Mouse (Mus musculus) midbrain, embryonic 12.5 days (tissue): ENCODE results near the gene Slc31a1. TPM values are rescaled to one million over a fixed set of nuclear protein-coding genes. Genes with fewer than 3 reads are reported as not detected.

ENCODE experiments used
- ATAC-seq: fragments of 200-750 bp; cut with Nextera tagmentation; 2 replicates; pipeline ENCODE4 v1.8.0; 2017; ENCODE audit warnings: low read depth, moderate TSS enrichment, moderate library complexity; ENCODE audit not compliant: low FRiP score
- H3K27ac ChIP-seq: fragments of 300-500 bp; sonication (generic); replicated peaks from 2 replicates; pipeline ENCODE4 v1.5.1; 2016; ENCODE audit warnings: mild to moderate bottlenecking
- H3K27me3 ChIP-seq: fragments of 300-500 bp; sonication (generic); 2 replicates; pipeline ENCODE4 v1.6.1; 2016; ENCODE audit warnings: mild to moderate bottlenecking
- H3K36me3 ChIP-seq: fragments of 300-500 bp; sonication (generic); 2 replicates; pipeline ENCODE4 v1.6.1; 2016
- H3K4me1 ChIP-seq: fragments of 300-500 bp; sonication (generic); 2 replicates; pipeline ENCODE4 v1.6.1; 2016
- H3K4me2 ChIP-seq: fragments of 300-500 bp; sonication (generic); replicated peaks from 2 replicates; pipeline ENCODE4 v1.6.1; 2016; ENCODE audit warnings: mild to moderate bottlenecking, moderate library complexity
- H3K4me3 ChIP-seq: fragments of 300-500 bp; sonication (generic); 2 replicates; pipeline ENCODE4 v1.5.1; 2016; ENCODE audit warnings: mild to moderate bottlenecking
- H3K9ac ChIP-seq: fragments of 300-500 bp; sonication (generic); replicated peaks from 2 replicates; pipeline ENCODE4 v1.6.1; 2016; ENCODE audit warnings: mild to moderate bottlenecking, moderate library complexity
- H3K9me3 ChIP-seq: fragments of 300-500 bp; sonication (generic); 2 replicates; pipeline ENCODE4 v1.6.1; 2016; ENCODE audit warnings: mild to moderate bottlenecking
- WGBS: fragments of 180-500 bp; shearing (Covaris S2); methylation state at CpG from one replicate; pipeline ENCODE4 v1.1.7; 2016; 5-methylcytosine and 5-hydroxymethylcytosine counted together
- polyA plus RNA-seq: library from polyadenylated mRNA; unstranded; fragments of >200 nt; fragmentation: Nextera tagmentation; extraction: Ambion mirVana; gene quantifications from 2 replicates; pipeline ENCODE4 v1.2.1, GENCODE M21; 2016

The Slc31a1 gene
- polyA plus RNA-seq, 1 experiment from 2014 or later = 48.1 TPM

- 88% methylated on average over 2 of the region's 2 CpGs for WGBS
- no peak overlapping the region for H3K27ac ChIP-seq
- 0 out of 2 replicates have a peak overlapping the region, but pooled peaks have one; percentile 85 for H3K4me3 ChIP-seq
- no peaks in the 10 kb centered on the region for H3K27me3 ChIP-seq
- peaks cover 25% of the 10 kb centered on the region for H3K4me1 ChIP-seq
- H3K9ac ChIP-seq = peak overlapping the region; percentile 31; the same call in 1 of the 2 replicates
- no peak for ATAC-seq
- peaks cover 40% of the 10 kb centered on the region for H3K36me3 ChIP-seq
- no peaks in the 10 kb centered on the region for H3K9me3 ChIP-seq
- H3K4me2 ChIP-seq = peak overlapping the region; percentile 62
Measured at GRCm38 (mm10) chr4:62410325-62410724, 49.8 kb downstream of the Slc31a1 start.

- no peaks in the 10 kb centered on the region for H3K9me3 ChIP-seq
- H3K9ac ChIP-seq = no peak overlapping the region
- peaks cover 19% of the 10 kb centered on the region for H3K4me1 ChIP-seq
- H3K4me2 ChIP-seq = no peak overlapping the region
- 96% methylated on average over 10 of the region's 10 CpGs for WGBS
- H3K36me3 ChIP-seq = peaks cover 53% of the 10 kb centered on the region
- no peak for ATAC-seq
- H3K27ac ChIP-seq = no peak overlapping the region
- H3K27me3 ChIP-seq = no peaks in the 10 kb centered on the region
- H3K4me3 ChIP-seq = no peak overlapping the region
Measured at GRCm38 (mm10) chr4:62411606-62412005, 51.1 kb downstream of the Slc31a1 start.

GRCm38 (mm10) chr4:62418448-62418847 lies 57.9 kb downstream of the Slc31a1 start:
- Histone ChIP-seq H3K4me3 (no peak overlapping the region), H3K27me3 (no peaks in the 10 kb centered on the region), H3K9ac (no peak overlapping the region), H3K27ac (no peak overlapping the region), H3K4me2 (no peak overlapping the region), H3K9me3 (no peaks in the 10 kb centered on the region), H3K4me1 (no peaks in the 10 kb centered on the region), H3K36me3 (peaks cover 99% of the 10 kb centered on the region)
- WGBS = 87% methylated on average over 8 of the region's 8 CpGs
- ATAC-seq = no peak

- Histone ChIP-seq H3K27ac (no peak overlapping the region), H3K9me3 (no peaks in the 10 kb centered on the region), H3K4me3 (no peak overlapping the region), H3K4me2 (no peak overlapping the region), H3K27me3 (no peaks in the 10 kb centered on the region), H3K9ac (no peak overlapping the region), H3K4me1 (no peaks in the 10 kb centered on the region), H3K36me3 (peaks cover 99% of the 10 kb centered on the region)
- 95% methylated on average over 6 of the region's 6 CpGs for WGBS
- ATAC-seq = no peak
Measured at GRCm38 (mm10) chr4:62419091-62419490, 58.6 kb downstream of the Slc31a1 start.

- no peak for ATAC-seq
- no peaks in the 10 kb centered on the region for H3K27me3 ChIP-seq
- peaks cover 52% of the 10 kb centered on the region for H3K36me3 ChIP-seq
- no peak overlapping the region for H3K4me2 ChIP-seq
- H3K9me3 ChIP-seq = no peaks in the 10 kb centered on the region
- H3K9ac ChIP-seq = no peak overlapping the region
- H3K4me1 ChIP-seq = no peaks in the 10 kb centered on the region
- 94% methylated on average over 4 of the region's 4 CpGs for WGBS
- H3K4me3 ChIP-seq = no peak overlapping the region
- no peak overlapping the region for H3K27ac ChIP-seq
Measured at GRCm38 (mm10) chr4:62425891-62426290, 65.4 kb downstream of the Slc31a1 start.

- H3K36me3 ChIP-seq = peaks cover 30% of the 10 kb centered on the region
- H3K4me1 ChIP-seq = no peaks in the 10 kb centered on the region
- no peaks in the 10 kb centered on the region for H3K27me3 ChIP-seq
- no peak overlapping the region for H3K4me2 ChIP-seq
- no peak overlapping the region for H3K27ac ChIP-seq
- no peak overlapping the region for H3K9ac ChIP-seq
- no peaks in the 10 kb centered on the region for H3K9me3 ChIP-seq
- WGBS = 84% methylated on average over 17 of the region's 17 CpGs
- no peak overlapping the region for H3K4me3 ChIP-seq
- ATAC-seq = no peak
Measured at GRCm38 (mm10) chr4:62427978-62428758, 67.6 kb downstream of the Slc31a1 start.

GRCm38 (mm10) chr4:62429616-62430015 lies 69.1 kb downstream of the Slc31a1 start:
- 90% methylated on average over 9 of the region's 9 CpGs for WGBS
- H3K36me3 ChIP-seq = peaks cover 17% of the 10 kb centered on the region
- no peaks in the 10 kb centered on the region for H3K9me3 ChIP-seq
- no peak overlapping the region for H3K27ac ChIP-seq
- H3K9ac ChIP-seq = no peak overlapping the region
- ATAC-seq = no peak
- H3K4me2 ChIP-seq = no peak overlapping the region
- H3K4me1 ChIP-seq = no peaks in the 10 kb centered on the region
- no peaks in the 10 kb centered on the region for H3K27me3 ChIP-seq
- H3K4me3 ChIP-seq = no peak overlapping the region

GRCm38 (mm10) chr4:62430678-62431077 lies 70.2 kb downstream of the Slc31a1 start:
- no peaks in the 10 kb centered on the region for H3K4me1 ChIP-seq
- peaks cover 7% of the 10 kb centered on the region for H3K36me3 ChIP-seq
- H3K4me2 ChIP-seq = no peak overlapping the region
- ATAC-seq = no peak
- H3K27me3 ChIP-seq = no peaks in the 10 kb centered on the region
- H3K27ac ChIP-seq = no peak overlapping the region
- no peaks in the 10 kb centered on the region for H3K9me3 ChIP-seq
- H3K9ac ChIP-seq = no peak overlapping the region
- no peak overlapping the region for H3K4me3 ChIP-seq

GRCm38 (mm10) chr4:62431522-62431921 lies 71.0 kb downstream of the Slc31a1 start:
- no peaks in the 10 kb centered on the region for H3K4me1 ChIP-seq
- H3K4me3 ChIP-seq = no peak overlapping the region
- H3K27me3 ChIP-seq = no peaks in the 10 kb centered on the region
- WGBS = 86% methylated on average over 4 of the region's 4 CpGs
- ATAC-seq = no peak
- no peak overlapping the region for H3K4me2 ChIP-seq
- H3K9me3 ChIP-seq = no peaks in the 10 kb centered on the region
- H3K27ac ChIP-seq = no peak overlapping the region
- peaks cover 1% of the 10 kb centered on the region; the same call in 1 of the 2 replicates for H3K36me3 ChIP-seq
- H3K9ac ChIP-seq = no peak overlapping the region

GRCm38 (mm10) chr4:62433939-62434870 lies 73.7 kb downstream of the Slc31a1 start:
- H3K9ac ChIP-seq = no peak overlapping the region
- no peak for ATAC-seq
- no peaks in the 10 kb centered on the region for H3K9me3 ChIP-seq
- no peaks in the 10 kb centered on the region for H3K36me3 ChIP-seq
- no peak overlapping the region for H3K4me3 ChIP-seq
- H3K4me1 ChIP-seq = no peaks in the 10 kb centered on the region
- 83% methylated on average over 7 of the region's 7 CpGs for WGBS
- no peak overlapping the region for H3K4me2 ChIP-seq
- H3K27me3 ChIP-seq = no peaks in the 10 kb centered on the region
- no peak overlapping the region for H3K27ac ChIP-seq

- Histone ChIP-seq H3K27ac (no peak within 1 kb of the TSS), H3K4me1 (no peaks in the 10 kb centered on the region), H3K4me3 (no peak within 1 kb of the TSS), H3K36me3 (no peaks in the 10 kb centered on the region), H3K27me3 (no peaks in the 10 kb centered on the region), H3K9ac (no peak within 1 kb of the TSS), H3K9me3 (no peaks in the 10 kb centered on the region), H3K4me2 (no peak within 1 kb of the TSS)
- WGBS = 84% methylated on average over 6 of the region's 6 CpGs
- no peak for ATAC-seq
Measured at GRCm38 (mm10) chr4:62435081-62435480, 74.6 kb downstream of the Slc31a1 start, which contains the start of gene Rnf183. Rnf183 (minus strand) TSS chr4:62435252.

GRCm38 (mm10) chr4:62437256-62437778 lies 76.8 kb downstream of the Slc31a1 start:
- no peak overlapping the region for H3K9ac ChIP-seq
- H3K4me2 ChIP-seq = no peak overlapping the region
- no peak overlapping the region for H3K4me3 ChIP-seq
- H3K27me3 ChIP-seq = no peaks in the 10 kb centered on the region
- no peaks in the 10 kb centered on the region for H3K4me1 ChIP-seq
- 89% methylated on average over 3 of the region's 3 CpGs for WGBS
- H3K27ac ChIP-seq = no peak overlapping the region
- ATAC-seq = no peak
- H3K9me3 ChIP-seq = no peaks in the 10 kb centered on the region
- H3K36me3 ChIP-seq = no peaks in the 10 kb centered on the region
